Mouse (Mus musculus): ENCODE results near the gene Gm21477.
"Not testable (repeated sequence)": the region's sequence is repeated elsewhere in the genome, so short reads cannot be mapped to it uniquely, and the experiment has no call there.

Gm21477 gene

DNA sequence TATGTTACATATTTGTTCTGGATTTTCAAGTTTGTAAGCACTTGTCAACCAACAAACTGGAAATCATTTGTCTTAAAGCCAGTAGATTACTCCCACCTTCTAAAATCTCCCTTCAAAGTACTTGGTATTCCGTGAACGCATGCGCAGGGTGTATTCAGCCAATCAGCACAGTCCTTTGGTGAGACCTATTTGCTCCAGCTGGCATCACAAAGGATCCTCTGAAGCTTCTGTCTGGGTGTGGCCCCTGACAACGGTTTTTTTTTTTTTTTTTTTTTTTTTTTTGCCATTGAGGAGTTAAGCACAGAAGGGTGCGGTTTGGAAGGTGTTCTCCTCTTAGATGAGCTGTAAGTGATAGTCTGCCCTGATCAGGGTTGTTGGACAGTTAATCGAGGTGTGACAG lies at the start of gene Gm21477:
Gene Gm21477 (plus strand): TSS at position 301 of the 400 bp plus-strand sequence.
- in situ Hi-C loops (cut with MboI; ENCODE audit: low pct_unique_long_range_greater_than_20kb in 1 of 2, low sequenced_read_pairs in 2 of 2, unreplicated experiment in 1 of 2) = not testable (repeated sequence)

All from mouse embryonic stem cell (cell line).